Mouse (Mus musculus) intestine, embryonic 16.5 days (tissue): ENCODE measurements around the gene Rhof. TPM values are rescaled to one million over a fixed set of nuclear protein-coding genes. Genes with fewer than 3 reads are reported as not detected.
A peak's percentile ranks its signal among the peaks of the same experiment; 100 is the strongest.

Experiments
- ATAC-seq: fragments of 200-750 bp; cut with Nextera tagmentation; 2 replicates; pipeline ENCODE4 v1.8.0; 2017; ENCODE audit warnings: moderate TSS enrichment, moderate library complexity
- H3K27ac ChIP-seq: fragments of 300-500 bp; sonication (generic); 2 replicates; pipeline ENCODE4 v1.5.1; 2014; ENCODE audit warnings: mild to moderate bottlenecking, low read length
- H3K27me3 ChIP-seq: fragments of 300-500 bp; sonication (generic); replicated peaks from 2 replicates; pipeline ENCODE4 v1.6.1; 2014; ENCODE audit warnings: low read length, control low read depth, mixed read lengths; ENCODE audit not compliant: control insufficient read depth, insufficient read depth
- H3K36me3 ChIP-seq: fragments of 300-500 bp; sonication (generic); 2 replicates; pipeline ENCODE4 v1.6.1; 2014; ENCODE audit warnings: low read length, control low read depth; ENCODE audit not compliant: control insufficient read depth, insufficient read depth
- H3K4me1 ChIP-seq: fragments of 300-500 bp; sonication (generic); 2 replicates; pipeline ENCODE4 v1.6.1; 2014; ENCODE audit warnings: low read length, control low read depth, mixed read lengths; ENCODE audit not compliant: control insufficient read depth, insufficient read depth
- H3K4me2 ChIP-seq: fragments of 300-500 bp; sonication (generic); 2 replicates; pipeline ENCODE4 v1.6.1; 2014; ENCODE audit warnings: low read depth, low read length, control low read depth
- H3K4me3 ChIP-seq: fragments of 300-500 bp; sonication (generic); 2 replicates; pipeline ENCODE4 v1.5.1; 2014; ENCODE audit warnings: mild to moderate bottlenecking, low read length
- H3K9ac ChIP-seq: fragments of 300-500 bp; sonication (generic); 2 replicates; pipeline ENCODE4 v1.6.1; 2014; ENCODE audit warnings: low read depth, low read length
- H3K9me3 ChIP-seq: fragments of 300-500 bp; sonication (generic); 2 replicates; pipeline ENCODE4 v1.6.1; 2016; ENCODE audit warnings: low read length, control low read depth; ENCODE audit not compliant: control insufficient read depth
- WGBS: fragments of 180-500 bp; shearing (Covaris S2); extraction: QIAGEN DNeasy Blood & Tissue Kit; methylation state at CpG from one replicate; pipeline ENCODE4 v1.1.7; 2014; 5-methylcytosine and 5-hydroxymethylcytosine counted together
- polyA plus RNA-seq: library from polyadenylated mRNA; unstranded; fragments of >200 nt; fragmentation: Nextera tagmentation; extraction: Ambion mirVana; gene quantifications from 2 replicates; pipeline ENCODE4 v1.2.1, GENCODE M21; 2015

Rhof gene
- polyA plus RNA-seq, 1 experiment from 2014 or later = 2.5 TPM

DNA sequence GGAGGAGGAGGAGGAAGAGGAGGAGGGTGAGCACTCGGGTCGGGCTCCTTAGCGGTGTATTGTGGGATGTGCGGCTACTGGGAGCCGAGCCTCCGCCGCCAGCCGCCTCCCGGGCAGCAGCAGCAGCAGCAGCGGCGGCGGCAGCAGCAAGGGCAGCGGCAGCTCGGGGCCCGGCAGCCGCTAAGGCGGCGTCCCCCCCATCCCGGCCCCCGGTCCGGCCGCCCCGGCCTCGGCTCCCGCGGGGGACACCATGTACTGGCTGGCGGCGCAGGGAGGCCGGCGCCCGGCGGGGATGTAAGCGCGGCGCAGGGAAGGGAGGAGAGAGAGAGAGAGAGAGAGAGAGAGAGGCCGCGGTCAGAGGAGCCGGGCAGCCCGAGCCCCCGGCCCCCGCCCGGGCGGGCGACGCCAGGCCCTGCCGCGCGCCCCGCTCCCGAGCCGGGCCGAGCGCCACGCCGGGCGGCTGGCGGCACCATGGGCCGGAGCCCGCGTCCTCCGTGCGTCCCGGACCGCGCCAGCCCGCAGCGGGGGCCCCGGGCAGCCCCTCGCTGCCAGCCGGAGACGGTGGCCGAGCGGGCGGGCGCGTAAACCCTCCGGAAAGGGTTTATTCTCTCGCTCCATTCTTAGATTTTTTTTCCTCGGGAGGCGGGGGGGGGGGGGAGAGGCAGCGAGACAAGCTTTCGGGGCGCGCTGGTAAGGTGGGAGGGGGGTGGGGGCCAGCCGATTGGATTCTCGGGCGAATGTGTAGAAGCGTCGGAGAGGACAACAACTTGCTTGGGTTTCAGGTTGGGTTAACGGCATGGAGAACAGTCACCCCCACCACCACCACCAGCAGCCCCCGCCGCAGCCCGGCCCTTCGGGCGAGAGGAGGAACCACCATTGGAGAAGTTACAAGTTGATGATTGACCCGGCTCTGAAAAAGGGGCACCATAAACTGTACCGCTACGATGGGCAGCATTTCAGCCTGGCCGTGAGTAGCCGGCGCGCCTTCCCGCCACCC, 10.0 kb upstream of the Rhof start, which contains the start of gene Setd1b:
Setd1b (plus strand) TSS at position 33 of the 997 bp plus-strand sequence.
- under 1% methylated on average over 94 of the region's 103 CpGs for WGBS
- Histone ChIP-seq H3K36me3 (peaks cover 2% of the 10 kb centered on the region; the same call in 1 of the 2 replicates), H3K9me3 (no peaks in the 10 kb centered on the region), H3K4me2 (peak within 1 kb of the TSS; percentile 92), H3K4me3 (peak within 1 kb of the TSS; percentile 88), H3K27ac (peak within 1 kb of the TSS; percentile 98), H3K4me1 (peaks cover 29% of the 10 kb centered on the region), H3K9ac (peak within 1 kb of the TSS; percentile 99), H3K27me3 (no peaks in the 10 kb centered on the region)
- ATAC-seq = no peak

DNA sequence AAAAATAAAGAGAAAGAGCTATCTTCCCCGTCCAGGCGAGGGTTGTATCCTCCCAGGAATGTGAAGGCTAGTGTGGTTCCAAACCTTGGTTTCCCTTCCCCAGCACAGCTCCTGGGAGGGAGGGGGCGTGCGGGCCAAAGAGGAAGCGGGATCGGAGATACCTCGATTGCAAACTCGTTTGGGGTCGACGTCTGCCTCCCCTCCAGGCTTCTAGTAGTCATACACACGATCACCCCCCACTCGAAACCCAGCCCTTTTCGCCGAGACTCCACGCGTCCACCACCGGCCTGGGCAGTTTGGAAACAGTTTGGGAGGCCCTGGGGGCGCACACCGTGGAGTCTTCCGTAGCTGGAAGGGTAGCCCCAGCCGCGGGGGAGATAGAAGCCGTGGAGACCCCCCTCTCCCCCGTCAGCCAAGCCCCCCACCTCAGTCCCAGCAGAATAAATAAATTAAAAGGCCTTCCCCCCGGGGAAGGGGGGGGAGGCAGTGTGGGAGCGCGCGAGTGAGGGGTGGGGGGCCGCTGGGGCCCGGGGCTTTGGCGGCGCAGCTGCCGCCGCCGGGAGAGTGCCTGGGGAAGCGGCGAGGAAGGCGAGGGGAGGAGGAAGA, 9.2 kb upstream of the Rhof start:
- under 1% methylated on average over 32 of the region's 38 CpGs for WGBS
- H3K36me3 ChIP-seq = no peaks in the 10 kb centered on the region

DNA sequence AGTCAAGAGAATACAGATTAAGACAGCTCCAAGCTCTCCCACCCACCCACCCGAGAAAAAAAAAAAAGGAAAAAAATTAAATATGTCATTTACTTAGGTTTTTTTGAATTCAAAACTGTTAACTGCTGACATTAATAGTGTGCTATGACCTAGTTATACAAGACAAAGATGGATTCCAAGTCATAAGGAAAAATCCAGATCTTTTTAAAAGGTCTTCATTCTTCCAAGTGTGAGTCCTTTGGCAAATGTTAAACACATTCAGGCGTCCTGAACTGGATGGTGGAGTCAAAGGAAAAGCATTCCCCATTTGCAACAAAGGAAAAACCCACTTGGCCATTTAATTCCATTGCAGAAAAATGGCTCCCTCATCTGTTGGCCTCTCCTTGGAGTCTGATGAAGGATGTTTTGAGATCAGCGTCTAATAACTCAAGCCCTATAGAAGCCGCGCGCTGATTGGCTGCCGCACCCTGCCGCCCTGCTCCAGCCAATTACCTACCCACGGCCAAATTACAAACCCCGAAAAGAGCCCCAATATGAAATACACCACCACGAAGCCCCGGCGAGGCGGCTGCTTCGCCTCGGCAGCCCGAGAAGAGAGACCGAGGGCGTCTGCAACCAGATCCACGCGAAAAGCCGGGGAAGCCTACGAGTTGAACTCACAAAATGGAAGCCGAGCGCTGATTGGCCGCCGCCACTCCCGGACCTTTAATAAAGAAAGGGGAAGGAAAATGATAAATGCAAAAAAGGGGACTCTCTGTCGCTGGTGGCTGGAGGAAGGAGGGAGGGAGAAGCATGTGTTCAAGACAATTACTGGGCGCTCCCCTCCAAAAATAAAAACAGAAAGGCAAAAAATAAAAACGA, 8.4 kb upstream of the Rhof start:
- peak; percentile 36 for ATAC-seq
- Histone ChIP-seq H3K27ac (peak overlapping the region; percentile 98), H3K9me3 (no peaks in the 10 kb centered on the region), H3K4me3 (peak overlapping the region; percentile 88), H3K4me2 (peak overlapping the region; percentile 92), H3K4me1 (peaks cover 40% of the 10 kb centered on the region), H3K36me3 (no peaks in the 10 kb centered on the region), H3K9ac (peak overlapping the region; percentile 99), H3K27me3 (no peaks in the 10 kb centered on the region)
- WGBS = 0% methylated on average over 31 of the region's 31 CpGs

More for the DNA sequence above, 9.2 kb upstream of the Rhof start:
- ATAC-seq = no peak
- Histone ChIP-seq H3K4me2 (peak overlapping the region; percentile 92), H3K9ac (peak overlapping the region; percentile 99), H3K4me3 (peak overlapping the region; percentile 88), H3K27me3 (no peaks in the 10 kb centered on the region), H3K9me3 (no peaks in the 10 kb centered on the region), H3K27ac (peak overlapping the region; percentile 98), H3K4me1 (peaks cover 37% of the 10 kb centered on the region)

DNA sequence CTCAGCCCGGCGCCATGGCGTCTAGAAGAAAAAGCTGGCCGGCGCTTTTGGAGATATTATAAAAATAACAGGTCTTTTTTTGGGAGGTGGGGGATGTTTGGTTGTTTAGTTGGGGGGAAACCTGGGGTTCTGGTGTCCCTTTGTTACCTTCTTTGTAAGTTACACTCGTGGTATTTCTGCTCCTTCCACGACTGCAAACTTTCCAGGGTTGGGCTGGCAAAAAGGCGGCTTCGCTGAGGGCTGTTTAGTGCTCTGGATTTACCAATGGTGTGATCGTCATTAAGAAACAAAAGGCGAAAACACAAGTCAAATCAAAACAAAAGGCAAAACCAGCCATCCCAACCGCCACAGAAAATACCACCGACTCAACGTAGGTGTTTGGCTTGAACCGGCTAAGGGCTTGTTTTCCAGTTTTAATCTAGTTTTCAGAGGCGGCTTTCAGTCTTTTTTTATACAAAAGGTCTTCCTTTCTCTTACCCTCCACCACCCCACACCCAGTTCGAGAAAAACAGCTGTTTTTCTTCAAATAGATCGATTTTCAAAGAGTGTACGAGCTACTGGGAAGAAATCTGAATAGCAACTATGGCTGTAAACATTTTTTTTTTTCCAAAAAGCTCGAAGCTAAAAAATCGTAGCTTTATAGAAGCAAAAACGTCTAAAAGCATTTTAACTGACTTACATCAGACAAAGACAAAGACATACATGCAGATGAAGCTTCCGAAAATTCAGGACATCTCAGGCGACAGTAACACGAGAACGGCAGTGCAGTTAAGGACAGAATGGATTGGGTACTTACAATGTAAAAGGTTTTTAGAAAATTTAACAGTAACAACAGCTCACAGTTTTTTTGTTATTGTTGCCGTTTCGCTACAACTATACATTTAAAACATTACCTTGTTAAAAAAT, 7.5 kb upstream of the Rhof start:
- no peak for ATAC-seq
- no peaks in the 10 kb centered on the region for H3K9me3 ChIP-seq
- peak overlapping the region; percentile 100 for H3K27ac ChIP-seq
- H3K4me3 ChIP-seq = peak overlapping the region; percentile 62
- peak overlapping the region; percentile 97 for H3K9ac ChIP-seq
- no peaks in the 10 kb centered on the region for H3K36me3 ChIP-seq
- H3K4me1 ChIP-seq = peaks cover 40% of the 10 kb centered on the region
- under 1% methylated on average over 28 of the region's 28 CpGs for WGBS
- H3K27me3 ChIP-seq = no peaks in the 10 kb centered on the region
- peak overlapping the region; percentile 96 for H3K4me2 ChIP-seq

DNA sequence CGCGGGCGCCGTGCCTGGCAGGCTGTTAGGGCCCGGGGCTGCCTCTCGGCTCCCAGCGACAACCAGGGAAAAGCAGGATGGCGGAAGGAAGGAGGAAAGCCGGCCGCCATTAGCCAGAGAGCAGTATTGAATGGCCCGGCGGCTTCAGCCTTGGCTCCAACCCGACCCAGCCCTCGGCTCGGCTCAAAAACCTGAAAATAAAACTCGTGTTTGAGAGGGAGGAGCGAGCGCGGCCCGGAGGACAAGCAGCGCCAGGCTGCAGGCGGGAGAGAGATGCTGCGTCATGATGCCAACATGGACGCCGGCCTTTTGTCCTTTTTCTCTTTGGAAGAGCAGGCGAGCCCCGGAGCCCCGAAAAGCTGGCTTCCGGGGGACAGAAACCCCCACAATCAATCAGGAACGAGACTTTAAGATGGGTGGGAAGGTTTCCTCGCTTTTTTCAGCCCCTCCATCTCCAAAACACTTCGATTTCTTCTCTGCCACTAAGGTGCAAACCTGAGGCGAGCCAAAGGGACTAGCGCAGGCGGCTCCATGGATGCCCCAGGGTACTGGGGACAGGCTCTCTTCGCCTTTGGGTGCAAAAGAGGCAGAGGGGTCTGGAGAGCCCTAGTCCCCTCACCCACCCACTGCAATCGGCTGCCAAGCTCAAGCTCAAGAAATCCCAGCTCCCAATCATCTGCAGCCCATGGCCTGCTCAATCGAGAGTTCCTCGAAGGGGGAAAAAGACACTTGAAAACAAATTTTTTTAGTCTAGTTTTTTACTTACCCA, 6.6 kb upstream of the Rhof start:
- WGBS = under 1% methylated on average over 39 of the region's 39 CpGs
- no peak for ATAC-seq
- H3K4me1 ChIP-seq = peaks cover 40% of the 10 kb centered on the region
- H3K27ac ChIP-seq = peak overlapping the region; percentile 100
- H3K4me3 ChIP-seq = peak overlapping the region; percentile 62
- peak overlapping the region; percentile 97 for H3K9ac ChIP-seq
- no peaks in the 10 kb centered on the region for H3K27me3 ChIP-seq
- H3K36me3 ChIP-seq = no peaks in the 10 kb centered on the region
- peak overlapping the region; percentile 96 for H3K4me2 ChIP-seq
- no peaks in the 10 kb centered on the region for H3K9me3 ChIP-seq

DNA sequence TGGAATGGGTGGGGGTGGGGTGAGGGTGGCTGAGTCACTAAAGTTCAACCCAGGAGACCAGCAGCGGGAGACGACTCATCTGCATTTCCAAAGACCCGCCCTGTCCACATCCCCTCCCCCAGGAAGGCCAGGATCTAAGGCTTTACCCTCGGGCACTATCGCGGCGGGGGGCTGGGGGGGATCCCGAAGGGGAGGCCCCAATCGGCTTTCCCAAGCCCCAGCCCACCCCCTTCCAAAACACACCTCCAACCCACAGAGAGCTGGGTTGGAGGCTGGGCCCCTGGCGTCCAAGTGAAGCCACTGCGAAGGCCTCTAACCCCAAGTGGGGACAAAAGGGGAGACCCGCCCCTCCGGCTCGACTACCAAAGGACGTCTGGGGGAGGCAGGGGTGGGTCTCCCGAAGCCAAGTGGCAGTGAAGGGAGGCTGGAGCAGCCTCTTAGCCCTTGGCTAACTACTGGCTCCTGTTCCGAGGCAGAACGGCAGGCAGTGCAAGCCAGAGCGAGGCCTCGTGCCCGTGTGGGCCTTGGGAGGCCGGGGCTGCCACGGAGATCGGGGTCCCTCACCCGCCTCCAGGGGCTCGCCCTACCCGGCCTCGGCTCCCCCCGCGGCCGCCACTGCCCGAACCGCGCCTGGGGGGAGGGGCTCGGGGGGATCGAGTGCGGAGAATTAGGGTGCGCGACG, 5.9 kb upstream of the Rhof start:
- Histone ChIP-seq H3K4me3 (peak overlapping the region; percentile 62), H3K4me1 (peaks cover 44% of the 10 kb centered on the region), H3K9me3 (no peaks in the 10 kb centered on the region), H3K9ac (peak overlapping the region; percentile 97), H3K27ac (peak overlapping the region; percentile 100), H3K27me3 (no peaks in the 10 kb centered on the region), H3K36me3 (no peaks in the 10 kb centered on the region), H3K4me2 (peak overlapping the region; percentile 96)
- ATAC-seq = peak; percentile 39
- under 1% methylated on average over 37 of the region's 40 CpGs for WGBS

DNA sequence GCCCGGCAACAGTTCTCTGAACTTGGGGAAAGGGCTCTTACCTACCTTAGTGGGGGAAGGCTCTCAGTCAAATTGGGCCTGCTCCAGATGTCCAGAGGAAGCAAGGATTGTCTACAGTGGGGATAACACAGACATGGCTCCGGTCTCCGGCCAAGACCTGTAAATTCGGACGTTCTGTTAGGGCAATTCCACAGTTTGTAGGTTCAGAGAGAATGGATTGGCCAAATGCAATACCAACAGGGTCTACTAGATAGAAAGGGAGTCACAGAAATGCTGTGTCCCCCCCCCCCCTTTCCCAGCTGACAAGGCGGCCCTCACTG, 5.4 kb upstream of the Rhof start:
- no peaks in the 10 kb centered on the region for H3K36me3 ChIP-seq
- peak overlapping the region; percentile 97 for H3K9ac ChIP-seq
- 2% methylated on average over 6 of the region's 6 CpGs for WGBS
- ATAC-seq = no peak
- H3K4me3 ChIP-seq = peak overlapping the region; percentile 62
- H3K27ac ChIP-seq = peak overlapping the region; percentile 100
- H3K4me2 ChIP-seq = peak overlapping the region; percentile 96
- H3K27me3 ChIP-seq = no peaks in the 10 kb centered on the region
- H3K9me3 ChIP-seq = no peaks in the 10 kb centered on the region
- peaks cover 48% of the 10 kb centered on the region for H3K4me1 ChIP-seq
